Mouse (Mus musculus): ENCODE results near the gene Acp1. TPM values are rescaled to one million over a fixed set of nuclear protein-coding genes. Genes with fewer than 3 reads are reported as not detected.

Acp1 gene
- polyA plus RNA-seq, 1 experiment from 2014 or later = 174 TPM

Other genes with a start within 250 kb of the Acp1 start
- 0.31 and 0.36 TPM in 2 replicates for gene Alkal2, start 27.3 kb downstream of the Acp1 start, polyA plus RNA-seq (2015; fragmentation: Nextera tagmentation; extraction: Ambion mirVana)
- gene Sh3yl1, start 79 bp upstream of the Acp1 start, polyA plus RNA-seq (2015; fragmentation: Nextera tagmentation; extraction: Ambion mirVana) = 28.4 and 31.5 TPM in 2 replicates
- 5.9 and 6.7 TPM in 2 replicates for gene Fam110c, start 162.3 kb upstream of the Acp1 start, polyA plus RNA-seq (2015; fragmentation: Nextera tagmentation; extraction: Ambion mirVana)

All from kidney, embryonic 16.5 days (tissue).